Mouse (Mus musculus) left cerebral cortex, adult 9 months (tissue): Measurements from ENCODE around the gene Ankrd9.

ENCODE experiments used
- DNase-seq, 2 experiments: peaks; one replicate each; pipeline ENCODE4 v3.0.0; 2022; ENCODE audit warnings: low spot score in 2 of 2

Gene Ankrd9

GRCm38 (mm10) chr12:110978607-110979406, at the start of gene Ankrd9:
TSS of gene Ankrd9 (minus strand) at chr12:110979040.
- peak; percentile 60 to 90 for DNase-seq

DNA sequence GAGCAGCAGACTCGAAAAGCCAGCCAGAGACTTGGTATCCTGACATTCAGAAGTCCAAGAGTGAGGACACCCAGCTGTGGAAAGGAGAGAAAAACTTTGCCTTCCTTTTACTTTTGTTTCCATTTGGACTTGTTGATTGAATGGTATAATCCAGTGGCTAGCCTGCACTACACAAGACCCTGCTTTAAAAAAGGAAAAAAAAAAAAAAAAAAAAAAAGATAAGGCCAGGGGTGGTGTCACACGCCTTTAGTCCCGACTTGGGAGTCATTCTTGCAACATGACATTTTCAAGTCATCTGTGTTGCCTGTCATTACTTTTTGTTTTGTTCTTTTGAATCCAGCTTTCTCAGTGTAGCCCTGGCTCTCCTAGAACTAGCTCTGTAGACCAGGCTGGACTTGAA, 42.7 kb upstream of the Ankrd9 start:
- DNase-seq, result no peak

- DNase-seq, result no peak
Observed at GRCm38 (mm10) chr12:111021138-111021537, 42.3 kb upstream of the Ankrd9 start.

DNA sequence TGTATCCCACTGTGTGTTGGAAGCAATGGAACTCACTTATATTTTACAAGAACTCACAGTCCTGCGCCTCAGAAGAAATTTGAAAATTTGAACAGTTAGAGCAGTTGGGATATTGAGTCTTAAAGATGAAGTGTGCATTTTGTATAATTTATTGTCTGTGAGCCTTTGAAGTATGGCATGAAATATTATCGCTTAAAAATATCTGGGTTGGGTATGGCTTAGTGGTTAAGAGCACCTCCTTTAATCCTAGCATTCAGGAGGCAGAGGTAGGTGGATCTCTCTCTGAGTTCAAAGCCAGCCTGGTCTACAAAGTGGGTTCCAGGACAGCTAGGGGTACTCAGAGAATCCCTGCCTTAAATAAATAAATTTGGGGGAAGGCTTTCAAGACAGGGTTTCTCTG, 40.2 kb upstream of the Ankrd9 start:
- no peak for DNase-seq

DNA sequence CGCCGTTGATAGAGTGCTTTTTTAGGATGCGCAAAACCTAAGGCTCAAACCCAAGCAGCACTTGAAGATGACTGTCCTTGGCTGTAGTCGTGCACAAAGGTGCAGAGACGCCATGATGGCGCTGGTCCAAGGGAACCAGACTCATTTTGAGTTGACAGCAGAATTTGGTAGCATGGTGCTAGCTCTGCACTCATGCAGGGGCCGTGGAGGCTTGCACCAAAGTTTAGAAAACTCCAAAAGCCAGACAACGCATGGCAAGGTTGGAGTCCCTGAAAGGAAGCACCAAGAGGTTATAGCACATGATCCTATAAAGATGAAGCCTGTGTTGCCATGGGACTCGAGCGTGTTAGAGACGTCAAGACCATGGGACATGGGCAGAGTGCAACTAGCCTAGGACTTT, 39.2 kb upstream of the Ankrd9 start:
- DNase-seq, result no peak

DNA sequence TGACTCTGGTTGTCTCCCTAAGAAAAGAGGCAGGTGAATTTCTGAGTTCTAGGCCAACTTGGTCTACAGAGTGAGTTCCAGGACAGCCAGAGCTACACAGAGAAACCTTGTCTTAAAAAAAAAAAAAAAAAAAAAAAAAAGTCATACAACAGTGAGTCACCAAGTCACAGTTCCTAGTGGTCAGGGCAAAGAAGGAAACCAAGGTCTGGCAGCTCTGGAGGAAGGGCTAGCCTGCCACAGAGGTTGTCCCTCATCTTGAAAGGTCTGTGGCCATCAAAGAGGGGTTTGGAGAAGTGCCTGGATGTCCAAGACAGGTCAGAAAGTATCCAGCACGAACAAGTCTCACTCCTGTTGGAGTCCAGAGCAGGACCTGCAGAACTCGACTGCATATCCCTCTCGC, 38.0 kb upstream of the Ankrd9 start:
- no peak for DNase-seq

DNA sequence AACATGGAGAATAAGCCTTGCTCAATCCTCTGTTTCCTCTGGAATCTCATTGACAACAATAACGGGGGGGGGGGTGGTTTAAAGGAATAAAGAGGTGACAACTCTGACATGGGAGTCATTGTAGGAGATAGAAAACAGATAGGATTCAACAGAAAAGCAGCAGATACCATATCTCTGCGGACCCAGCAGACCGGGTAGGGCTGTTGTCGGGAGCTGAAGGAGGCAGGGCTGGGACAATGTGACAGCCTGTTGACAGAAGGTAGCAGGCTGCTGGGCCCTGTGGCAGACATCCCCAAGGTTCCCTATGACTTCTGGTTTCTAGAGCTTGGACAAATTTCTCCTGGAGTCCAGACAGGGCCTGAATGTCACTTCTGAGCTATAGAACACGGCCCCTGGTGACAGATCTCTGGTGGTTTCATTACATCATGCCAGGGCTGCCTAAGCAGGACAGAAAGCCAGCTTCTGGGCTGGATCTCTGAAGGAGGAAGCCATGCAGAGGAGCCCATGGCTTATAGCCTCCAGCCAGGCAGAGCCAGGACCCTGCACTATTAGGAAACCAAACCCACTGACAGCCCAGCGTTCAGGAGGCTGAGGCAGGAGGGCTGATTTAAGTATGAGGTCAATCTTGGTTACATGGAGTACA, 30.9 kb upstream of the Ankrd9 start:
- no peak for DNase-seq

DNA sequence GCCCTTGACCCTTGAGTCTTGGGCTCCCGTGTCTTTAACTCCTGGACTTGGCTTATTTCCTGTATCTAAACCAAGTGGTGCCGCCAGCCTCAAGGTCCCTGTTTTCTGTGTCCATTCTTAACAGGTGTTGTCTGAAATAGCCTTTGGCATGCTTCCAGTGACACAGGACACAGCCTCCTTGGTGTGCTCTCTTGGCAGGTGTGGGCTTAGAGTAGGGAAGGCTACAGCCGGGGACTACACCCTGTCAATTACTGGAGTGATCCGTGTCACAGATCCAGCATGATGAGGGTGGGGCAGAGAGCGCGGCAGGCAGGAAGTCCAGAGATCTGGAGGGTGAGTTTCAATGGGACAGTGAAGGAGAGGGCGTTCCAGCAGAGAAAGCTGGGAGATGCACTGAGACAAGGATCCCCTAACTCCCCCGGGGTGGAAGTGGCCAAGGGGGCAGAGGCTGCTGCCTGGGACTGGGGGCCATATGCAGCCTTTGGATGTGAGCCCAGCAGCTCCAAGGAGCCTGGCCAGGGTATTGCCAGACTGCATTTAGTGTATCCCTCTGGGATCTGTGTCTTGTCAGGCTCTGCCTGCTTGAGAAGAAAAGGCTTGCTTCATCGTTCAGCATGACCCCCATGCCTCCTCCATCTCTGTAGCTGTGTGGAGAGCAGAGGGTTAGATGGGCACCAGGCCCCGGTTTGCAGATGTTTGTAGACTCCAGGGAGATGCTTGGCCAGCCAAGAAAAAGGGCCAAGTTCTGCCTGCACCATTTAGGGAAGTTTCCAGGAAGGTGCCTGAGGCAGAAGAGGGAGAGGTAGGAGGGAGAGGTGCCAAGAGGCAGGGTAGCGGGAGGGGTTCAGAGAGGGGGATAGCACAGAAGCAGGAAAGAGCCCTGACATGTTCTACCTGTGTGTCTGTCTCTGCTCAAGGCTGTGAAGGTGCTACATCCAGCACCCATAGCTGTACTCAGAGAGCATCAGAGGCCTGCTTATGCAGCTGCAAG, 30.0 kb upstream of the Ankrd9 start:
- no peak for DNase-seq

- no peak for DNase-seq
Observed at GRCm38 (mm10) chr12:111007134-111008103, 28.6 kb upstream of the Ankrd9 start.

DNA sequence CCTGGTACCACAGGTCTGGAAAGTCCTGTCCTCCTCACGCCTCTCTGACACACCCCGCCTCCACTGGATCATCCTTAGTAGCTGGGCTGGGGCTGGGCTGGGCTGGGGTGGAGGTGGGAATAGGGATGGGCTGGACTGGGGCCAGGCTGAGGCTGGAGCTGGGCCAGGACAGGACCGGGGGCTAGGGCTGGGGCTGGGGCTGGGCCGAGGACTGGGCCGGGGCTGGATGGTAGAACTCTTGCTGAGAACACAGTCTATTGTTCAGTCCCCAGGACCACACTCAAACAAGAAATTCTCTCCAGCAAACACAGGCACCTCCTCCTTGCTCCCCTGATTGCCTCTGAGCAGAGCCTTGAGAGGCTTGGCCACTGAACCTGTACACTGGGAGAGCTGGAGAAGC, 27.5 kb upstream of the Ankrd9 start:
- DNase-seq, result no peak

DNA sequence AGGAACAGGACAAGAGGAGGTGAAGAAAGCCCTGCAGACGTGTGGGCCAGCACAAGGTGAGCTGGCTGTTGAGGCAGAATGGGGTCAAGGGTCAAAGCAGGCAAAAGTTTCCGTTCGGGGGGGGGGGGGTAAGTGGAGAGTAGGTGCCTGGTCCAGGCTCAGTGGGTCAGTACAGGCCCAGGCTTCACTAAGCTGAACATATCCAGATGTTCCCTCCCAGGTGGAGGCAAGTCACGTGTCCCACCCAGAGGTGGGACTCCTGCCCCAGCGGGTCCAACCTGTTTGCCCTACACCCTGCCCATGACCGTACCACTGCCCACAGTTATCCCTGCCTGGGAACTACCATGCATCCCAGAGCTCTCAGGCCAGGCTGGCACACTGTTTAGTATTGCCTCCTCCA, 27.0 kb upstream of the Ankrd9 start:
- no peak for DNase-seq

DNA sequence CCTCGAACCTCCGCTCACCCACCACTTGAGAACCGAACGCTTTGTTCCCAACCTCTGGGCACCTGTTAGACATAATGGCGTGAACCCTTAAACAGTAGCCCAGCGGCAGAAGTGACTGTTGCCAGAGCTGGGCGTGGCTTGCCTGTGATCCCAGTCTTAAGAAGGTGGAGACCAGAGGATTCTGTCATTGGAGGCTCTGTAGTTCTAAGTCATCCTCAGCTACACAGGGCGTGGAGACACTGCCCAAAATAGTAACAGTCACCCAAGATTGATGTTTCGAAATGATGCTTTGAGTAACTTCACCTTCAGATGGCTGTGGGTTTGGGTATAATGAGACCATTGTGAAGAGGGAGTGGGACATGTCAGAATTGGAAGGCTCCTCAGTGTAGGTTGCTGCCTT, 25.3 kb upstream of the Ankrd9 start:
- DNase-seq, result no peak

DNA sequence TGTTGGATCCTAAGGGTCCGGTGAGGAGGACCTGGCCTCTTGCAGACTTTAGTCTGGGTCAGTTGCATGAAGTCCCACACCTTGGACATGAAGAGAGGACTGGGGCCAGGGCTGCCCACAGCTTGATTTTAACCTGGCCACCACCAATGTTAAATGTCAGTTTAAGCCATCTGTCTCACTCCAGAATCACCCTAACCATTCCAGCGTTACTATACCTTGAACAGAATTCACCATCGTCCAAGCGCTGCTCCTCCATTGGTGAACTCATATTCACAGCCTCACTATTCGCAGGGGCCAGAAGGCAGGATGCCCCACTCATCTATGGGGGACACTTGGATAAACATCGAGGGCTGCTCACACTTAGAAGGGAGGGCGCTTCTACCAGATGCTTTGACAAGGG, 22.1 kb upstream of the Ankrd9 start:
- DNase-seq, result no peak

DNA sequence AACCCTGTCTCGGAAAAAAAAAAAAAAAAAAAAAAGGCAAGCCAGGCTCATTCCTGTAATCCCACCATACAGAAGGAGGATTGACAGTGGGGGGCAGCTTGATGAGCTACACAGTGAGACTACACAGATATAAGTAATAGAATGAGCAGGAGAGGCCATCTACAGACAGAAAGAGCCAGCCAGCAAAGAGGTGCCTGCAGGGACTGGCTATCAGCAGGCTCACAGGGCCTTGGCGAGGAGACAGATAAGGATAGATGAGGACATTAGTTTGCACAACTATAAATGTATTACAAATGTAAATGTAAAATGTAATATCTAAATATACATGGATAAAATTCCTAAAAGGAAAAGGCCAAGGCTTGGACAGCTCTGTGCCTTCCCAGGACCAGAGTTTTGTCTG, 21.0 kb upstream of the Ankrd9 start:
- no peak for DNase-seq

DNA sequence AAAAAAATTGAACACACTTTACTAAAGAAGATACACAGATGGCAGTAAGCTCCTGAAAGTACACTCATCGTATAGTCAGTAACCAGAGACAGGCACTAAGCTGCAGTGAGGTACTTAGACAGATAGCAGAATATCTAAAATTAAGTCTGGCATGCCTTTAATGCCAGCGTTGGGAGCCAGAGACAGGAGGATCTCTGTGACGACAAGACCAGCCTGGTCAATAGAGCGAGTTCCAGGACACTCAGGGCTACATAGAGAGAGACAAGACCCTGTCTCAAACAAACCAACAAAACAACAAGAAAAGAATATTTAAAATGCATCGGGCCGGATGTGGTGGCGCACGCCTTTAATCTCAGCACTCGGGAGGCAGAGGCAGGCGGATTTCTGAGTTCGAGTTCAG, 19.3 kb upstream of the Ankrd9 start:
- no peak for DNase-seq

GRCm38 (mm10) chr12:110994666-110995065, 15.8 kb upstream of the Ankrd9 start:
- no peak for DNase-seq

GRCm38 (mm10) chr12:110993226-110993625, 14.4 kb upstream of the Ankrd9 start:
- DNase-seq, result no peak

- DNase-seq, result no peak
Observed at GRCm38 (mm10) chr12:110992771-110993170, 13.9 kb upstream of the Ankrd9 start.

- peak; percentile 49 to 90 for DNase-seq
Observed at GRCm38 (mm10) chr12:110992128-110992553, 13.3 kb upstream of the Ankrd9 start.

DNA sequence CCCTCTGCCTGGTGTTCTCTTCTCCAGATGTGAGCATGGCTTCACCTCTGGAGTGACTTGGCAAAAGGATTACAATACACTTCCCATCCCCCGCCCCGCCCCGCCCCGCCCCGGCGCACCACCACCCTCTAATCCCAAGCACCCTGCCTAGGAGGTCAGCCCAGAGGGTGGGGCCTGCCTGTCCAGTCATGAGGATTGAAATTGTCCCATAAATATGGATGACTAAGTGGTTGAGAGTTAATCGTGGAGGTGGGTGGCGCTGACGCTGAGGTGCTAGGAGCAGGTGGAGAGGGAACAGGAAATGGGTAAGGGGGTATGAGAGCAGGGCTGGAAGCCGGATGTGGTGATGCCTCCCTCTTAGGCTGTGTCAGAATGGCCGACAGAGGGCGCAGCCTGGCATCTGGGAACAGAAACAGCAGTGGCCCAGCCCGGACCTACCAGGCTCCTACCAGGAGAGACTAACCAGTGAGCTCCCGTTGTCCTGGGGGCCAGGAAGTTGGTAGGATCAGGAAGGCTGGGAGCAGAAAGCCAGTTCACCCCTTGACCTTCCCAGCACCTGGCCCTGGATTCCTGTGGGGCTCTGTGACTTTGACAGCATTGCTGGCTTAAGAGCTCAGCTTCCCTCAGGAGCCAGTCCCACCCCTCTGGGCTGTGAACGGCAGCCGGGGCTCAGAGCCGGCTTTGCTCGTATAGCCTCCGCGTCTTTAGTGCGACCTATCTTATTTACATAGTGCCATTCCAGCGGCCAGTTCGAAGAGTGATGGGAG, 12.7 kb upstream of the Ankrd9 start:
- DNase-seq, result peak in 1 of 2 experiments; percentile 57
